8 mouse cellular contexts compared by ENCODE assay signal in the genomic region with DNA sequence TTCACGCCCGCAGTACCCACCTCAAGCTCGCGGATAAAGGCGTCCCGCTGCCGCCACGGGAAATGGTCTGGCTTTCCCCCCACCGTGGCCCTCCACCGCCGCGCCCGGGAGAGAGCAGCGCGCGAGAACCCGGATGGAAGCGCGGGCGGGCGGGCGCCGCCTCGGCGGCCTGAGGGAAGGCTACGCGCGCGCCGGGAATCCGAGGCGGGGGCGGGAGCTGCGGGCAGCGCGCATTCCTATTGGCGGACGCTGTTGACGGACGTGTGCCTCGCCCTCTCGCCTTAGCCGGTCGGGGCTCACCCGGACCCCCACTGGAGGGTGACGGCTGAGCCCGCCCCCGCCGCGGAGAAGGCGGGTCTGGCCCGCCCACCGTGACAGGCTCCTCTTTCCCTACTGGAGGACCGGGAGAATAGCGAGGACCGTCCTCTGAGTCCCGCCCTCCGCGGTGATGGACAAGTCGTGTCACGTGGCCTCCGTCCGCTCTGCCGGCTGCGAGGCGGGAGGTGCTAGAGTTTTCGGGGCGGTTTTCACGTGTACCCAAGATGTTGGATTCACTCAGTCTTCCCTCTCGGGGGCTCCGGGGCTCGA. TPM values are rescaled to one million over a fixed set of nuclear protein-coding genes. Genes with fewer than 3 reads are reported as not detected.
DNase-seq lines count a peak whose midpoint lies in the region; ATAC-seq and TF ChIP-seq lines count a peak whose summit lies in the region.

No protein-coding gene starts in this region.

- peaks cover 14% of the 10 kb centered on the region for H3K36me3 ChIP-seq in C2C12 (ENCODE audit: control insufficient read depth, insufficient read depth)
- peaks cover 7% of the 10 kb centered on the region for H3K36me3 ChIP-seq in erythroblast, embryonic 14.5 days (ENCODE audit: control insufficient read depth)
- no peaks in the 10 kb centered on the region for H3K36me3 ChIP-seq in heart, embryonic 11.5 days (ENCODE audit: control insufficient read depth, insufficient read depth, low read length)
- H3K36me3 ChIP-seq in kidney, embryonic 16.5 days (ENCODE audit: insufficient read depth, low read length) = no peaks in the 10 kb centered on the region
- no peaks in the 10 kb centered on the region for H3K36me3 ChIP-seq in liver, adult 2 months (ENCODE audit: control insufficient read depth, insufficient read depth, low read length)
- H3K36me3 ChIP-seq in myocyte (ENCODE audit: control insufficient read depth, insufficient read depth) = no peaks in the 10 kb centered on the region
- H3K36me3 ChIP-seq in splenic B cell, adult 2 months (ENCODE audit: control insufficient read depth, insufficient read depth, low read length, poor library complexity, severe bottlenecking) = no peaks in the 10 kb centered on the region

- peak overlapping the region; percentile 99 for H3K27ac ChIP-seq in heart, embryonic 11.5 days (ENCODE audit: low read depth, low read length)
- H3K27ac ChIP-seq in kidney, embryonic 16.5 days (ENCODE audit: low read length) = peak overlapping the region; percentile 99
- peak overlapping the region; percentile 92 for H3K27ac ChIP-seq in liver, adult 2 months (replicated peaks; ENCODE audit: insufficient read depth, low read depth, low read length)

- H3K27me3 ChIP-seq in C2C12 (ENCODE audit: control insufficient read depth, insufficient read depth, insufficient read length) = no peaks in the 10 kb centered on the region
- no peaks in the 10 kb centered on the region for H3K27me3 ChIP-seq in erythroblast, embryonic 14.5 days (ENCODE audit: control insufficient read depth)
- H3K27me3 ChIP-seq in heart, embryonic 11.5 days (ENCODE audit: control insufficient read depth, insufficient read depth, low read length) = no peaks in the 10 kb centered on the region
- no peaks in the 10 kb centered on the region for H3K27me3 ChIP-seq in kidney, embryonic 16.5 days (ENCODE audit: insufficient read depth, low read length)
- no peaks in the 10 kb centered on the region for H3K27me3 ChIP-seq in liver, adult 2 months (ENCODE audit: control insufficient read depth, insufficient read depth, low read length)
- H3K27me3 ChIP-seq in myocyte (ENCODE audit: control insufficient read depth, insufficient read depth, insufficient read length) = no peaks in the 10 kb centered on the region
- no peaks in the 10 kb centered on the region for H3K27me3 ChIP-seq in splenic B cell, adult 2 months (ENCODE audit: control insufficient read depth, insufficient read depth, low read length, poor library complexity, severe bottlenecking)

- peak; percentile 97 for ATAC-seq in heart, embryonic 11.5 days (replicated peaks; ENCODE audit: insufficient number of reproducible peaks, low FRiP score, low TSS enrichment)
- peak; percentile 98 for ATAC-seq in kidney, embryonic 16.5 days (ENCODE audit: low FRiP score, low TSS enrichment)

- TF ChIP-seq CTCF in C2C12 (IDR thresholded peaks at IDR 0.05; ENCODE audit: control insufficient read depth, insufficient read depth, insufficient read length) = no peak
- TF ChIP-seq CTCF in brain, embryonic 14.5 days (IDR thresholded peaks at IDR 0.05; ENCODE audit: borderline replicate concordance, extremely low read depth, insufficient read depth, insufficient read length) = 0 out of 2 replicates have a peak, but pooled peaks have one; percentile 15
- no peak for TF ChIP-seq CTCF in liver, adult 2 months (IDR thresholded peaks at IDR 0.05; ENCODE audit: low read depth, low read length)

- under 1% methylated on average over 64 of the region's 72 CpGs for WGBS in heart, embryonic 11.5 days (ENCODE audit: insufficient replicate concordance)
- under 1% methylated on average over 68 of the region's 72 CpGs for WGBS in kidney, embryonic 16.5 days
- under 1% methylated on average over 72 of the region's 72 CpGs for WGBS in liver, adult 2 months

- H3K79me2 ChIP-seq in C2C12 (ENCODE audit: control insufficient read depth, insufficient read depth) (peaks cover 42% of the 10 kb centered on the region), myocyte (ENCODE audit: control insufficient read depth, insufficient read depth) (peaks cover 40% of the 10 kb centered on the region)
- H3K79me2 ChIP-seq in liver, adult 2 months (ENCODE audit: control insufficient read depth, insufficient read depth, low read length) = peaks cover 7% of the 10 kb centered on the region; the same call in 1 of the 2 replicates

- peak; percentile 98 for TF ChIP-seq POLR2A in brain, embryonic 14.5 days (IDR thresholded peaks at IDR 0.05; ENCODE audit: borderline replicate concordance, extremely low read depth, insufficient read depth, insufficient read length, poor library complexity, severe bottlenecking)
- peak; percentile 91 for TF ChIP-seq POLR2A in liver, adult 2 months (IDR thresholded peaks at IDR 0.05; ENCODE audit: extremely low read depth, insufficient read depth, low read length)
- peak; percentile 71 for TF ChIP-seq POLR2A in myocyte (IDR thresholded peaks at IDR 0.05; ENCODE audit: insufficient read length, low read depth)

- DNase-seq in brain, embryonic 14.5 days (ENCODE audit: low read depth) = peak; percentile 100
- DNase-seq in liver, adult 2 months (ENCODE audit: extremely low read depth, low read depth, low spot score) = peak; percentile 93
- peak; percentile 99 for DNase-seq in splenic B cell, adult 2 months (ENCODE audit: low read depth, low spot score)

- H3ac ChIP-seq in C2C12 (ENCODE audit: control insufficient read depth, insufficient read length, low read depth) (peak overlapping the region; percentile 89), myocyte (ENCODE audit: control insufficient read depth, insufficient read length) (peak overlapping the region; percentile 55)

- peak overlapping the region; percentile 99 for H3K9ac ChIP-seq in heart, embryonic 11.5 days (ENCODE audit: low read depth, low read length)
- peak overlapping the region; percentile 99 for H3K9ac ChIP-seq in kidney, embryonic 16.5 days (replicated peaks; ENCODE audit: low read length)
- H3K9ac ChIP-seq in liver, adult 2 months (ENCODE audit: low read depth, low read length) = peak overlapping the region; percentile 88

- peak overlapping the region; percentile 90 for H3K4me3 ChIP-seq in C2C12 (ENCODE audit: insufficient read depth, poor library complexity, severe bottlenecking)
- H3K4me3 ChIP-seq in erythroblast, embryonic 14.5 days (replicated peaks) = peak overlapping the region; percentile 99
- H3K4me3 ChIP-seq in heart, embryonic 11.5 days (ENCODE audit: low read depth, low read length) = peak overlapping the region; percentile 93
- H3K4me3 ChIP-seq in kidney, embryonic 16.5 days (ENCODE audit: low read length) = peak overlapping the region; percentile 89
- H3K4me3 ChIP-seq in liver, adult 2 months (ENCODE audit: insufficient read depth, low read depth, low read length) = peak overlapping the region; percentile 74
- H3K4me3 ChIP-seq in myocyte = peak overlapping the region; percentile 62

- peaks cover 31% of the 10 kb centered on the region for H3K4me1 ChIP-seq in erythroblast, embryonic 14.5 days (ENCODE audit: control insufficient read depth)
- H3K4me1 ChIP-seq in heart, embryonic 11.5 days (ENCODE audit: control insufficient read depth, insufficient read depth, low read length) = peaks cover 14% of the 10 kb centered on the region
- H3K4me1 ChIP-seq in kidney, embryonic 16.5 days (ENCODE audit: insufficient read depth, low read length) = peaks cover 25% of the 10 kb centered on the region
- H3K4me1 ChIP-seq in liver, adult 2 months (ENCODE audit: control insufficient read depth, insufficient read depth, low read length) = peaks cover 12% of the 10 kb centered on the region

- no peaks in the 10 kb centered on the region for H3K9me3 ChIP-seq in erythroblast, embryonic 14.5 days (ENCODE audit: control insufficient read depth, low read length)
- no peaks in the 10 kb centered on the region for H3K9me3 ChIP-seq in heart, embryonic 11.5 days (replicated peaks; ENCODE audit: control insufficient read depth, low read length)
- no peaks in the 10 kb centered on the region for H3K9me3 ChIP-seq in kidney, embryonic 16.5 days (ENCODE audit: low read length)

- H3K4me2 ChIP-seq in heart, embryonic 11.5 days = peak overlapping the region; percentile 58
- peak overlapping the region; percentile 65 for H3K4me2 ChIP-seq in kidney, embryonic 16.5 days (replicated peaks; ENCODE audit: low read depth, low read length)
- H3K4me2 ChIP-seq in myocyte (ENCODE audit: low read depth) = peak overlapping the region; percentile 92

- peaks cover 41% of the 10 kb centered on the region for H3K79me3 ChIP-seq in C2C12 (ENCODE audit: low read depth)

TF ChIP-seq in C2C12, 6 proteins besides CTCF, POLR2A, EP300 and RAD21 (continues in another document):
- TF ChIP-seq CEBPB (IDR thresholded peaks at IDR 0.05; ENCODE audit: low read depth) = no peak
- TF ChIP-seq MAX (IDR thresholded peaks at IDR 0.05) = peak; percentile 87
- TF ChIP-seq MYOD1 (IDR thresholded peaks at IDR 0.05; ENCODE audit: control insufficient read depth, insufficient read length, low read depth) = no peak
- no peak for TF ChIP-seq MYOG (IDR thresholded peaks at IDR 0.05; ENCODE audit: control insufficient read depth, extremely low read depth, insufficient read length)

TF ChIP-seq in myocyte, 11 proteins besides CTCF, POLR2A, EP300 and RAD21 (continues in another document):
- TF ChIP-seq POLR2AphosphoS2 (IDR thresholded peaks at IDR 0.05; ENCODE audit: insufficient read length, low read depth) (peak; percentile 49), MYOD1 (IDR thresholded peaks at IDR 0.05; ENCODE audit: control insufficient read depth in 1 of 3, insufficient read length in 2 of 3, low read depth in 2 of 3) (no peak), TCF12 (IDR thresholded peaks at IDR 0.05; ENCODE audit: insufficient read depth, poor library complexity, severe bottlenecking) (no peak), E2F4 (IDR thresholded peaks at IDR 0.05; ENCODE audit: insufficient read depth) (peak; percentile 52)

RNA-seq across cellular contexts. Expression of gene A830005F24Rik, which starts 33.1 kb away (rescaled TPM):
- polyA plus RNA-seq in C2C12 (2012; fragmentation: generic; extraction: Trizol) (0.33 TPM), myocyte (2012; fragmentation: generic; extraction: Trizol) (0.49 TPM)
- 1.5 and 1.8 TPM in 2 replicates for polyA plus RNA-seq in brain, embryonic 14.5 days (2012; rRNA removed)
- polyA plus RNA-seq in erythroblast, embryonic 14.5 days (2012) = not detected in 2 replicates
- polyA plus RNA-seq in heart, embryonic 11.5 days (2014; fragmentation: Nextera tagmentation; extraction: Ambion mirVana) = 0.34 and 2.2 TPM in 2 replicates
- 0.76 and 1.8 TPM in 2 replicates for polyA plus RNA-seq in kidney, embryonic 16.5 days (2015; fragmentation: Nextera tagmentation; extraction: Ambion mirVana)
- not detected in 2 replicates for total RNA-seq in liver, adult 2 months (2014; rRNA removed)
- polyA plus RNA-seq in liver, adult 2 months (2012; rRNA removed) = not detected in 2 replicates

RNA-seq across cellular contexts. Expression of gene Zfp169, which starts 33.2 kb away (rescaled TPM):
- polyA plus RNA-seq in C2C12 (2012; fragmentation: generic; extraction: Trizol) = 1.8 TPM
- polyA plus RNA-seq in brain, embryonic 14.5 days (2012; rRNA removed) = 13.1 and 14.8 TPM in 2 replicates
- polyA plus RNA-seq in erythroblast, embryonic 14.5 days (2012) = 0.01 TPM in 1 of 2 replicates, not detected in the other
- polyA plus RNA-seq in heart, embryonic 11.5 days (2014; fragmentation: Nextera tagmentation; extraction: Ambion mirVana) = 4.3 and 5.2 TPM in 2 replicates
- polyA plus RNA-seq in kidney, embryonic 16.5 days (2015; fragmentation: Nextera tagmentation; extraction: Ambion mirVana) = 4.1 and 4.2 TPM in 2 replicates
- total RNA-seq in liver, adult 2 months (2014; rRNA removed) = 5.8 and 7.6 TPM in 2 replicates
- 3.0 and 3.1 TPM in 2 replicates for polyA plus RNA-seq in liver, adult 2 months (2012; rRNA removed)
- 1.6 TPM for polyA plus RNA-seq in myocyte (2012; fragmentation: generic; extraction: Trizol)

Comparison
In these comparisons a context has a peak if more than half of its experiments do, and no peak if none do; other contexts are left out.
1. Peak in every context shown above with its lines: DNase-seq, ATAC-seq, H3K4me3 ChIP-seq and H3K27ac ChIP-seq.